Mouse (Mus musculus): Measurements from ENCODE around the gene Nxn. TPM values are rescaled to one million over a fixed set of nuclear protein-coding genes. Genes with fewer than 3 reads are reported as not detected.
A peak's percentile ranks its signal among the peaks of the same experiment; 100 is the strongest.

Gene Nxn
- total and polyA plus RNA-seq, 3 experiments = 10.0 to 19.1 (median 14.6) TPM

GRCm38 (mm10) chr11:76385746-76386145 is 13.2 kb downstream of the Nxn start:
- Histone ChIP-seq H3K36me3 (ENCODE audit: control insufficient read depth, insufficient read depth, low read length) (no peaks in the 10 kb centered on the region), H3K27me3 (ENCODE audit: control insufficient read depth, insufficient read depth, low read length) (no peaks in the 10 kb centered on the region), H3K79me2 (replicated peaks; ENCODE audit: control insufficient read depth, insufficient read depth, low read length) (0 out of 2 replicates have a peak, but pooled peaks cover 1% of the 10 kb centered on the region), H3K9ac (ENCODE audit: low read depth, low read length) (no peak overlapping the region), H3K4me3 (no peak overlapping the region), H3K4me1 (ENCODE audit: control insufficient read depth, insufficient read depth, low read length) (peaks cover 7% of the 10 kb centered on the region), H3K27ac (no peak overlapping the region; the same call in 1 of the 2 replicates)
- DNase-seq = no peak
- intact Hi-C loops (cut with DNase I) = no loop called here
- WGBS = 78% methylated on average over 3 of the region's 3 CpGs
- TF ChIP-seq CTCF (IDR thresholded peaks at IDR 0.05) = no peak
- TF ChIP-seq EP300 (IDR thresholded peaks at IDR 0.05; ENCODE audit: insufficient read depth, low read depth, low read length) = no peak
- TF ChIP-seq POLR2A (IDR thresholded peaks at IDR 0.05; ENCODE audit: insufficient read depth, low read depth, low read length) = no peak

GRCm38 (mm10) chr11:76385017-76385416 is 13.9 kb downstream of the Nxn start:
- Histone ChIP-seq H3K27me3 (ENCODE audit: control insufficient read depth, insufficient read depth, low read length) (no peaks in the 10 kb centered on the region), H3K79me2 (replicated peaks; ENCODE audit: control insufficient read depth, insufficient read depth, low read length) (0 out of 2 replicates have a peak, but pooled peaks cover 1% of the 10 kb centered on the region), H3K27ac (peak overlapping the region; percentile 17; the same call in 1 of the 2 replicates), H3K4me3 (no peak overlapping the region), H3K36me3 (ENCODE audit: control insufficient read depth, insufficient read depth, low read length) (no peaks in the 10 kb centered on the region), H3K9ac (ENCODE audit: low read depth, low read length) (no peak overlapping the region), H3K4me1 (ENCODE audit: control insufficient read depth, insufficient read depth, low read length) (peaks cover 10% of the 10 kb centered on the region)
- DNase-seq = no peak
- intact Hi-C loops (cut with DNase I) = no loop called here
- no peak for TF ChIP-seq EP300 (IDR thresholded peaks at IDR 0.05; ENCODE audit: insufficient read depth, low read depth, low read length)
- TF ChIP-seq POLR2A (IDR thresholded peaks at IDR 0.05; ENCODE audit: insufficient read depth, low read depth, low read length) = no peak
- TF ChIP-seq CTCF (IDR thresholded peaks at IDR 0.05) = no peak
- 86% methylated on average over 4 of the region's 4 CpGs for WGBS

GRCm38 (mm10) chr11:76384307-76384706 is 14.6 kb downstream of the Nxn start:
- Histone ChIP-seq H3K9ac (ENCODE audit: low read depth, low read length) (no peak overlapping the region), H3K27me3 (ENCODE audit: control insufficient read depth, insufficient read depth, low read length) (no peaks in the 10 kb centered on the region), H3K27ac (peak overlapping the region; percentile 41; the same call in 1 of the 2 replicates), H3K4me3 (no peak overlapping the region), H3K36me3 (ENCODE audit: control insufficient read depth, insufficient read depth, low read length) (no peaks in the 10 kb centered on the region), H3K79me2 (replicated peaks; ENCODE audit: control insufficient read depth, insufficient read depth, low read length) (0 out of 2 replicates have a peak, but pooled peaks cover 1% of the 10 kb centered on the region), H3K4me1 (ENCODE audit: control insufficient read depth, insufficient read depth, low read length) (peaks cover 11% of the 10 kb centered on the region)
- TF ChIP-seq CTCF (IDR thresholded peaks at IDR 0.05) (no peak), EP300 (IDR thresholded peaks at IDR 0.05; ENCODE audit: insufficient read depth, low read depth, low read length) (no peak), POLR2A (IDR thresholded peaks at IDR 0.05; ENCODE audit: insufficient read depth, low read depth, low read length) (no peak)
- intact Hi-C loops (cut with DNase I) = no loop called here
- DNase-seq = no peak
- 80% methylated on average over 5 of the region's 5 CpGs for WGBS

- Histone ChIP-seq H3K4me3 (no peak overlapping the region), H3K27me3 (ENCODE audit: control insufficient read depth, insufficient read depth, low read length) (no peaks in the 10 kb centered on the region), H3K9ac (ENCODE audit: low read depth, low read length) (no peak overlapping the region), H3K79me2 (replicated peaks; ENCODE audit: control insufficient read depth, insufficient read depth, low read length) (0 out of 2 replicates have a peak, but pooled peaks cover 1% of the 10 kb centered on the region), H3K27ac (no peak overlapping the region), H3K36me3 (ENCODE audit: control insufficient read depth, insufficient read depth, low read length) (peaks cover 2% of the 10 kb centered on the region; the same call in 1 of the 2 replicates), H3K4me1 (ENCODE audit: control insufficient read depth, insufficient read depth, low read length) (peaks cover 11% of the 10 kb centered on the region)
- 90% methylated on average over 13 of the region's 13 CpGs for WGBS
- DNase-seq = no peak
- intact Hi-C loops (cut with DNase I) = no loop called here
- TF ChIP-seq CTCF (IDR thresholded peaks at IDR 0.05) (no peak), POLR2A (IDR thresholded peaks at IDR 0.05; ENCODE audit: insufficient read depth, low read depth, low read length) (no peak), EP300 (IDR thresholded peaks at IDR 0.05; ENCODE audit: insufficient read depth, low read depth, low read length) (no peak)
These were observed 16.1 kb downstream of the Nxn start for GRCm38 (mm10) chr11:76382711-76383324.

GRCm38 (mm10) chr11:76381201-76381885 is 17.6 kb downstream of the Nxn start:
- 75% methylated on average over 15 of the region's 15 CpGs for WGBS
- Histone ChIP-seq H3K27me3 (ENCODE audit: control insufficient read depth, insufficient read depth, low read length) (no peaks in the 10 kb centered on the region), H3K4me1 (ENCODE audit: control insufficient read depth, insufficient read depth, low read length) (peaks cover 11% of the 10 kb centered on the region), H3K36me3 (ENCODE audit: control insufficient read depth, insufficient read depth, low read length) (peaks cover 2% of the 10 kb centered on the region; the same call in 1 of the 2 replicates), H3K27ac (peak overlapping the region; percentile 74), H3K79me2 (replicated peaks; ENCODE audit: control insufficient read depth, insufficient read depth, low read length) (0 out of 2 replicates have a peak, but pooled peaks cover 1% of the 10 kb centered on the region), H3K4me3 (no peak overlapping the region), H3K9ac (ENCODE audit: low read depth, low read length) (no peak overlapping the region)
- TF ChIP-seq EP300 (IDR thresholded peaks at IDR 0.05; ENCODE audit: insufficient read depth, low read depth, low read length) = no peak
- TF ChIP-seq POLR2A (IDR thresholded peaks at IDR 0.05; ENCODE audit: insufficient read depth, low read depth, low read length) = no peak
- TF ChIP-seq CTCF (IDR thresholded peaks at IDR 0.05) = no peak
- no peak for DNase-seq
- intact Hi-C loops (cut with DNase I) = loop anchor here (2.0 kb wide), 2 partner anchors 17 to 55 kb away; partner anchors contain the start of gene Nxn

Measured in heart, adult 2 months (tissue).